ENCODE assay signal across 43 mouse cellular contexts in the genomic region with DNA sequence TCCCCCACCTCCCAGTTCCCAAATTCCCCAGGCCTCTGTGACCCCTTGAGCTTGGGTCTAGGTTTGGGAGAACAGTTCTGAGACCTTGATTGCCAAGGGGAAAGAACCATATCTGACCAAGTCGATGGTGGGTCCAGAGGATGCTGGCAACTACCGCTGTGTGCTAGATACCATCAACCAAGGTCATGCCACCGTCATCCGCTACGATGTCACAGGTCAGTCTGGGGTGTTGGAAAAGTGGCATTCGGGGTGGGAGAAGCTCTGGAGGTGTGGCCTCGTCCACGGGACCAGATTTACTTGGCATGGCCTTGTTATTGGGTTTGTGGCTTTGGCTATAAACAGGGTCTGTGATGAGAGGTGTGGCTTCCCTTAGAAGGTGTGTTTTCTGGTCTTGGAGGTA. TPM values are rescaled to one million over a fixed set of nuclear protein-coding genes. Genes with fewer than 3 reads are reported as not detected.
"Had no signal": no experiment of that assay in that cellular context is flagged by ENCODE, and none has a peak within 500 bp of the region (broad histone marks: within the 10 kb centered on the region; RNA-seq: fewer than 3 reads in every experiment).

No protein-coding gene starts in this region.

- H3K4me2 ChIP-seq: limb, embryonic 12.5 days; limb, embryonic 13.5 days; limb, embryonic 15.5 days; liver, embryonic 11.5 days; liver, embryonic 12.5 days; liver, embryonic 13.5 days; liver, embryonic 15.5 days; lung, embryonic 14.5 days; lung, embryonic 15.5 days; midbrain, embryonic 12.5 days; midbrain, embryonic 15.5 days; neural tube, embryonic 12.5 days had no signal

- H3K36me3 ChIP-seq: limb, embryonic 10.5 days; limb, embryonic 12.5 days; limb, embryonic 13.5 days; limb, embryonic 15.5 days; liver, embryonic 12.5 days; liver, embryonic 13.5 days; liver, embryonic 15.5 days; lung, embryonic 15.5 days; midbrain, embryonic 10.5 days; midbrain, embryonic 12.5 days; midbrain, embryonic 15.5 days; neural tube, embryonic 12.5 days had no signal

- DNase-seq: left cerebral cortex, postnatal 4 days; liver; liver, embryonic 13.5 days; liver, postnatal 0 days; lung, adult 18-20 months; lung, adult 2 months; lung, embryonic 14.5 days; lung, postnatal 10 days; lung, postnatal 14 days; lung, postnatal 36 days; midbrain, embryonic 14.5 days had no signal

- H3K9me3 ChIP-seq: limb, embryonic 10.5 days; limb, embryonic 12.5 days; limb, embryonic 13.5 days; limb, embryonic 15.5 days; liver, embryonic 12.5 days; liver, embryonic 13.5 days; liver, embryonic 15.5 days; lung, embryonic 15.5 days; midbrain, embryonic 10.5 days; midbrain, embryonic 12.5 days; midbrain, embryonic 15.5 days; neural tube, embryonic 12.5 days had no signal

- H3K27ac ChIP-seq: limb, embryonic 10.5 days; limb, embryonic 12.5 days; limb, embryonic 13.5 days; limb, embryonic 15.5 days; liver, embryonic 12.5 days; liver, embryonic 13.5 days; liver, embryonic 14.5 days; liver, embryonic 15.5 days; lung, embryonic 15.5 days; macrophage; midbrain, embryonic 10.5 days; midbrain, embryonic 12.5 days; midbrain, embryonic 15.5 days; neural tube, embryonic 12.5 days had no signal

- H3K9ac ChIP-seq: limb, embryonic 12.5 days; limb, embryonic 13.5 days; limb, embryonic 15.5 days; liver, embryonic 12.5 days; liver, embryonic 13.5 days; liver, embryonic 14.5 days; liver, embryonic 15.5 days; liver, postnatal 0 days; lung, embryonic 14.5 days; lung, embryonic 15.5 days; midbrain, embryonic 12.5 days; midbrain, embryonic 15.5 days; neural tube, embryonic 12.5 days had no signal

- H3K4me3 ChIP-seq: limb, embryonic 10.5 days; limb, embryonic 12.5 days; limb, embryonic 13.5 days; limb, embryonic 15.5 days; liver, embryonic 12.5 days; liver, embryonic 13.5 days; liver, embryonic 15.5 days; lung, embryonic 15.5 days; megakaryocyte, embryonic 14.5 days; midbrain, embryonic 10.5 days; midbrain, embryonic 12.5 days; midbrain, embryonic 15.5 days; myocyte; neural tube, embryonic 12.5 days had no signal

- ATAC-seq: liver, embryonic 12.5 days; liver, postnatal 0 days; lung, postnatal 0 days; midbrain, embryonic 15.5 days; midbrain, embryonic 16.5 days had no signal

- H3K27me3 ChIP-seq: midbrain, embryonic 15.5 days had no signal

RNA-seq across cellular contexts. Expression of a gene that starts 1.8 kb away (rescaled TPM):
- total RNA-seq: megakaryocyte-erythroid progenitor cell, adult 5-6 weeks had no signal

RNA-seq across cellular contexts. Expression of a gene that starts 3.9 kb away (rescaled TPM):
- total RNA-seq: left cerebral cortex, adult 8-10 months; left cerebral cortex, postnatal 10 days; left cerebral cortex, postnatal 25 days; left cerebral cortex, postnatal 36 days; megakaryocyte-erythroid progenitor cell, adult 5-6 weeks; monocyte, adult 5-6 weeks had no signal
- polyA plus RNA-seq: limb, embryonic 10.5 days; limb, embryonic 11.5 days; liver, embryonic 13.5 days; macrophage; midbrain, embryonic 14.5 days; midbrain, embryonic 15.5 days; midbrain, embryonic 16.5 days; midbrain, postnatal 0 days; myocyte; neural tube, embryonic 11.5 days; neural tube, embryonic 12.5 days had no signal

RNA-seq across cellular contexts. Expression of a gene that starts 8.4 kb away (rescaled TPM):
- total RNA-seq: left cerebral cortex, postnatal 14 days; left cerebral cortex, postnatal 36 days; liver, adult 2 months; megakaryocyte progenitor cell, adult 5-6 weeks; megakaryocyte, adult 5-6 weeks; megakaryocyte-erythroid progenitor cell, adult 5-6 weeks; midbrain, postnatal 0 days; monocyte, adult 5-6 weeks had no signal
- polyA plus RNA-seq: limb, embryonic 10.5 days; limb, embryonic 12.5 days; liver, embryonic 11.5 days; liver, embryonic 13.5 days; liver, embryonic 14.5 days; liver, embryonic 15.5 days; liver, embryonic 16.5 days; macrophage; midbrain, embryonic 10.5 days; midbrain, embryonic 12.5 days; midbrain, embryonic 14.5 days; midbrain, embryonic 15.5 days; midbrain, embryonic 16.5 days; midbrain, postnatal 0 days; neural tube, embryonic 11.5 days; neural tube, embryonic 12.5 days had no signal

RNA-seq across cellular contexts. Expression of a gene that starts 10.2 kb away (rescaled TPM):
- total RNA-seq: left cerebral cortex, adult 8-10 months; left cerebral cortex, postnatal 10 days; left cerebral cortex, postnatal 14 days; left cerebral cortex, postnatal 25 days; left cerebral cortex, postnatal 36 days; left cerebral cortex, postnatal 4 days; megakaryocyte progenitor cell, adult 5-6 weeks; megakaryocyte, adult 5-6 weeks; megakaryocyte-erythroid progenitor cell, adult 5-6 weeks; midbrain, postnatal 0 days; monocyte, adult 5-6 weeks had no signal
- polyA plus RNA-seq: limb, embryonic 10.5 days; limb, embryonic 11.5 days; limb, embryonic 12.5 days; liver, embryonic 12.5 days; liver, embryonic 13.5 days; liver, embryonic 14.5 days; liver, embryonic 15.5 days; liver, embryonic 16.5 days; lung, adult 2 months; lung, embryonic 14.5 days; lung, postnatal 0 days; macrophage; midbrain, embryonic 10.5 days; midbrain, embryonic 12.5 days; midbrain, embryonic 14.5 days; midbrain, embryonic 15.5 days; midbrain, embryonic 16.5 days; midbrain, postnatal 0 days; neural tube, embryonic 11.5 days; neural tube, embryonic 12.5 days had no signal

RNA-seq across cellular contexts. Expression of a gene that starts 14.3 kb away (rescaled TPM):
- total RNA-seq: megakaryocyte, adult 5-6 weeks; megakaryocyte-erythroid progenitor cell, adult 5-6 weeks had no signal
- polyA plus RNA-seq: macrophage had no signal
